Mouse (Mus musculus) stomach, embryonic 14.5 days (tissue): Measurements from ENCODE around the gene Ptprg. TPM values are rescaled to one million over a fixed set of nuclear protein-coding genes. Genes with fewer than 3 reads are reported as not detected.

Source experiments
- ATAC-seq: fragments of 200-750 bp; cut with Nextera tagmentation; 2 replicates; pipeline ENCODE4 v1.8.0; 2017; ENCODE audit warnings: low read depth, moderate TSS enrichment; ENCODE audit not compliant: insufficient number of reproducible peaks, insufficient read depth, low FRiP score
- H3K27ac ChIP-seq: fragments of 300-500 bp; sonication (generic); 2 replicates; pipeline ENCODE4 v1.5.1; 2014; ENCODE audit warnings: mild to moderate bottlenecking, low read length, moderate library complexity, mixed read lengths
- H3K27me3 ChIP-seq: fragments of 300-500 bp; sonication (generic); 2 replicates; pipeline ENCODE4 v1.6.1; 2014; ENCODE audit warnings: low read length, control low read depth, mixed read lengths; ENCODE audit not compliant: control insufficient read depth, insufficient read depth
- H3K36me3 ChIP-seq: fragments of 300-500 bp; sonication (generic); 2 replicates; pipeline ENCODE4 v1.6.1; 2014; ENCODE audit warnings: mild to moderate bottlenecking, control low read depth, low read length, moderate library complexity, mixed read lengths; ENCODE audit not compliant: control insufficient read depth, insufficient read depth
- H3K4me1 ChIP-seq: fragments of 300-500 bp; sonication (generic); 2 replicates; pipeline ENCODE4 v1.6.1; 2014; ENCODE audit warnings: low read length, control low read depth, mixed read lengths; ENCODE audit not compliant: control insufficient read depth, insufficient read depth
- H3K4me2 ChIP-seq: fragments of 300-500 bp; sonication (generic); replicated peaks from 2 replicates; pipeline ENCODE4 v1.6.1; 2014; ENCODE audit warnings: low read depth, low read length, control low read depth
- H3K4me3 ChIP-seq: fragments of 300-500 bp; sonication (generic); 2 replicates; pipeline ENCODE4 v1.5.1; 2014; ENCODE audit warnings: low read depth, low read length, control low read depth
- H3K9ac ChIP-seq: fragments of 300-500 bp; sonication (generic); replicated peaks from 2 replicates; pipeline ENCODE4 v1.6.1; 2014; ENCODE audit warnings: low read depth, mild to moderate bottlenecking, control low read depth, low read length, moderate library complexity, mixed read lengths
- H3K9me3 ChIP-seq: fragments of 300-500 bp; sonication (generic); 2 replicates; pipeline ENCODE4 v1.6.1; 2016; ENCODE audit warnings: low read depth, low read length, control low read depth; ENCODE audit not compliant: control insufficient read depth
- WGBS: fragments of 180-500 bp; shearing (Covaris S2); extraction: QIAGEN DNeasy Blood & Tissue Kit; methylation state at CpG from one replicate; pipeline ENCODE4 v1.1.7; 2014; 5-methylcytosine and 5-hydroxymethylcytosine counted together
- polyA plus RNA-seq: library from polyadenylated mRNA; unstranded; fragments of >200 nt; fragmentation: Nextera tagmentation; extraction: Ambion mirVana; gene quantifications from 2 replicates; pipeline ENCODE4 v1.2.1, GENCODE M21; 2014

The Ptprg gene
- polyA plus RNA-seq, 1 experiment from 2014 or later = 31.3 TPM

- no peak overlapping the region for H3K9ac ChIP-seq
- H3K36me3 ChIP-seq = no peaks in the 10 kb centered on the region
- H3K4me2 ChIP-seq = no peak overlapping the region
- H3K4me1 ChIP-seq = no peaks in the 10 kb centered on the region
- no peaks in the 10 kb centered on the region for H3K27me3 ChIP-seq
- 88% methylated on average over 8 of the region's 8 CpGs for WGBS
- no peaks in the 10 kb centered on the region for H3K9me3 ChIP-seq
- H3K4me3 ChIP-seq = no peak overlapping the region
- no peak overlapping the region for H3K27ac ChIP-seq
- no peak for ATAC-seq
Observed at GRCm38 (mm10) chr14:11818721-11819120, 265.4 kb downstream of the Ptprg start.

- Histone ChIP-seq H3K9me3 (no peaks in the 10 kb centered on the region), H3K4me2 (no peak overlapping the region), H3K9ac (no peak overlapping the region), H3K4me3 (no peak overlapping the region), H3K4me1 (no peaks in the 10 kb centered on the region), H3K27me3 (no peaks in the 10 kb centered on the region), H3K36me3 (no peaks in the 10 kb centered on the region), H3K27ac (no peak overlapping the region)
- ATAC-seq = no peak
- WGBS = 82% methylated on average over 2 of the region's 2 CpGs
Observed at GRCm38 (mm10) chr14:11819326-11819725, 266.0 kb downstream of the Ptprg start.

- Histone ChIP-seq H3K9me3 (no peaks in the 10 kb centered on the region), H3K27ac (no peak overlapping the region), H3K36me3 (no peaks in the 10 kb centered on the region), H3K27me3 (no peaks in the 10 kb centered on the region), H3K4me2 (no peak overlapping the region), H3K4me3 (no peak overlapping the region), H3K9ac (no peak overlapping the region), H3K4me1 (no peaks in the 10 kb centered on the region)
- ATAC-seq = no peak
- WGBS = 69% methylated on average over 7 of the region's 7 CpGs
Observed at GRCm38 (mm10) chr14:11822830-11823700, 269.7 kb downstream of the Ptprg start.

GRCm38 (mm10) chr14:11823701-11824095, 270.4 kb downstream of the Ptprg start:
- Histone ChIP-seq H3K9me3 (no peaks in the 10 kb centered on the region), H3K27ac (no peak overlapping the region), H3K4me2 (no peak overlapping the region), H3K36me3 (no peaks in the 10 kb centered on the region), H3K4me1 (no peaks in the 10 kb centered on the region), H3K4me3 (no peak overlapping the region), H3K27me3 (no peaks in the 10 kb centered on the region), H3K9ac (no peak overlapping the region)
- WGBS = 69% methylated on average over 6 of the region's 6 CpGs
- no peak for ATAC-seq

DNA sequence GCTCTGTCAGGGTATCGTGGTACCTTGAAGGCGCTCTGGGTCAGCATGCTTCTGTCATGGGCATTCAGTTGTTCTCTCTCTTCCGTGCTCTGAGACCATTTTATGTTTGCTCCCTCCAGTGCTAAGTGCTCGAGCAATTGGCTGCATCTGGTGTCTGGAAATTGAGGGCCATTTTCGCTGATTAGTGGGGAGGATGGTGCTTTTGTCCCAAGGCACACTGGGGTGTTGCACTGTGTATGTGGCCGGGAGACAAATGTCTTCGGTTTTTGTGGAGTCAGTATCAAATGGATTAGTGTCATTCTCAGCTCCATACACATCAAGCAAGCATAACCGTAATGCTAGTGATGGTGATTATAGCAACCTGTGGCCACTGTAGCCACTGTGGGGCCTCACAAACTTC, 271.6 kb downstream of the Ptprg start:
- Histone ChIP-seq H3K27me3 (no peaks in the 10 kb centered on the region), H3K4me1 (no peaks in the 10 kb centered on the region), H3K4me2 (no peak overlapping the region), H3K36me3 (no peaks in the 10 kb centered on the region), H3K4me3 (no peak overlapping the region), H3K9ac (no peak overlapping the region), H3K9me3 (no peaks in the 10 kb centered on the region), H3K27ac (no peak overlapping the region)
- WGBS = 88% methylated on average over 8 of the region's 8 CpGs
- no peak for ATAC-seq

DNA sequence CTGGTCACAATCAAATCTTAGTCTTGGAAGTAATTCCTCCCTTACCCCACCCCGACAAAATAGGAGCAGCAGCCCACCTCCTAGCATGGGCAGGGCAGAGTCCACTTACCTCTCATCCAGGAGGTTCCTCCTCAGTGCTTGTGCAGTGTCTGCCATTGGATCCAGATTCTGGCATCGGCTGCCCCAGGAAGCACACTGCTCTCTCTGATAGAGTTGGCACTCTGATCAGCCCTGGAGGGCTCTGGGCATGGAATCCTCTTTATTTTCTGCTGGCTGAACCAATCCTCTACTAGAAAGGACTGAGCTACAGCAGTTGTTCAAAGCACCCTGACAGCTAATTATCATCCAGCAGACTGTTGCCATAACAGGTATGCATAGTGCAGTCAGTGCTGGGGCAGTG, 272.2 kb downstream of the Ptprg start:
- Histone ChIP-seq H3K9me3 (no peaks in the 10 kb centered on the region), H3K27me3 (no peaks in the 10 kb centered on the region), H3K4me1 (no peaks in the 10 kb centered on the region), H3K27ac (no peak overlapping the region), H3K9ac (no peak overlapping the region), H3K36me3 (no peaks in the 10 kb centered on the region), H3K4me3 (no peak overlapping the region), H3K4me2 (no peak overlapping the region)
- 88% methylated on average over 2 of the region's 2 CpGs for WGBS
- no peak for ATAC-seq

- ATAC-seq = no peak
- no peaks in the 10 kb centered on the region for H3K36me3 ChIP-seq
- H3K4me1 ChIP-seq = no peaks in the 10 kb centered on the region
- H3K9me3 ChIP-seq = no peaks in the 10 kb centered on the region
- H3K27me3 ChIP-seq = no peaks in the 10 kb centered on the region
- WGBS = 22% methylated on average over 4 of the region's 4 CpGs
- H3K27ac ChIP-seq = no peak overlapping the region
- H3K4me3 ChIP-seq = no peak overlapping the region
- H3K4me2 ChIP-seq = no peak overlapping the region
- no peak overlapping the region for H3K9ac ChIP-seq
Observed at GRCm38 (mm10) chr14:11828086-11828485, 274.8 kb downstream of the Ptprg start.

DNA sequence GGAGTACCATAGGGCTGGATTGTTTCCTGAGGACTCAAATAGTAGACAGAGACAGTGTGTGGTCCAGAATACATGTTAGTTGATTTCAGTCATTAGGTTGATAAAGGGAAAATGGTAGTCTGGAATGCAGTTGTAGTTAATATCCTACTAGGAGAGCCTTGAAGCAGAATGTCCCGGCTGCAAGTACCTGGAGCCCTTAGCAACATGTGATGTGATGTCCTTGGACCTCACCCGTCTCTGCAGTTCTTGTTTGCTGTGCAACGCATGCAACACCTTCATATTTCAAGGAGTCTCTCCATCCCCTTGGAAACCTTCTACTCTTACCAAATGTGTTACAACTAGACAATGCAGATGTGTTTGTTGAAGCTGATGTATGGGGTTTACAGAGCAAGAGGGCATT, 280.3 kb downstream of the Ptprg start:
- Histone ChIP-seq H3K4me1 (no peaks in the 10 kb centered on the region), H3K27ac (no peak overlapping the region), H3K27me3 (no peaks in the 10 kb centered on the region), H3K36me3 (no peaks in the 10 kb centered on the region), H3K9me3 (no peaks in the 10 kb centered on the region), H3K9ac (no peak overlapping the region), H3K4me2 (no peak overlapping the region), H3K4me3 (no peak overlapping the region)
- ATAC-seq = no peak
- WGBS = 83% methylated on average over 3 of the region's 3 CpGs
